In the genomic region with DNA sequence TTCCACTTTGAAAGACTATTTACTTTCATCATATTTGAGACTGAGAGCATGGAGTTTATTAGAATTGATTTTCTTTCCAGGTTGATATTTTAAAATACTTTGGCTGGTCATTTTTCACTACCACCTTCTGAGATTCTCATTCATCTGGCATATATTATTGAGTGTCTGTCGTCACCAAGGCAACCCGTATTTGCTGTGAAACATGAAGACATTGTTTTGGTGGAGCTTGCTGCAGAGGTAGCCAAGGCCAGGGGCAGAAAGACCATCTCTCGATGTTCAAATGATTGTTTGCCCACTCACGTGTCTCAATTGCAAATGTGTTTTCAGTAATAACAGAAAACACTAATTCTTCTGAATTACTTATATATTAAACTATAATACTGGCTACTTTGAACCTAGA, we compare ENCODE assay signal across 22 mouse cellular contexts. TPM values are rescaled to one million over a fixed set of nuclear protein-coding genes. Genes with fewer than 3 reads are reported as not detected.
DNase-seq lines count a peak whose midpoint lies in the region; ATAC-seq lines count a peak whose summit lies in the region.
"Had no signal": no experiment of that assay in that cellular context is flagged by ENCODE, and none has a peak within 500 bp of the region (broad histone marks: within the 10 kb centered on the region; RNA-seq: fewer than 3 reads in every experiment).

No protein-coding gene starts in this region.

- peak overlapping the region; percentile 47; the same call in 1 of the 2 replicates for H3K4me3 ChIP-seq in hindbrain, embryonic 10.5 days
- no peak overlapping the region for H3K4me3 ChIP-seq in hindbrain, embryonic 16.5 days (ENCODE audit: low read length)
- H3K4me3 ChIP-seq in forebrain, embryonic 15.5 days, result no peak overlapping the region
- no peak overlapping the region for H3K4me3 ChIP-seq in midbrain, embryonic 11.5 days (ENCODE audit: low read depth, low read length)
- H3K4me3 ChIP-seq: heart, embryonic 12.5 days; intestine, embryonic 15.5 days had no signal

- peaks cover 27% of the 10 kb centered on the region for H3K27me3 ChIP-seq in hindbrain, embryonic 10.5 days (ENCODE audit: insufficient read depth, poor library complexity, severe bottlenecking)
- H3K27me3 ChIP-seq in hindbrain, embryonic 16.5 days (replicated peaks; ENCODE audit: control insufficient read depth, insufficient read depth, low read length), result peaks cover 4% of the 10 kb centered on the region; the same call in 1 of the 2 replicates
- H3K27me3 ChIP-seq in forebrain, embryonic 15.5 days, result no peaks in the 10 kb centered on the region
- no peaks in the 10 kb centered on the region; the same call in 1 of the 2 replicates for H3K27me3 ChIP-seq in midbrain, embryonic 11.5 days (ENCODE audit: control insufficient read depth, insufficient read depth, low read length)
- H3K27me3 ChIP-seq: intestine, embryonic 15.5 days had no signal

- H3K9me3 ChIP-seq in hindbrain, embryonic 10.5 days, result no peaks in the 10 kb centered on the region
- H3K9me3 ChIP-seq in hindbrain, embryonic 16.5 days (ENCODE audit: control insufficient read depth, low read length), result no peaks in the 10 kb centered on the region
- no peaks in the 10 kb centered on the region for H3K9me3 ChIP-seq in forebrain, embryonic 15.5 days
- no peaks in the 10 kb centered on the region for H3K9me3 ChIP-seq in midbrain, embryonic 11.5 days (ENCODE audit: control insufficient read depth, low read length)
- H3K9me3 ChIP-seq: heart, embryonic 12.5 days; intestine, embryonic 15.5 days had no signal

- ATAC-seq in hindbrain, embryonic 16.5 days, result no peak
- no peak for ATAC-seq in forebrain, embryonic 15.5 days (replicated peaks)
- peak; percentile 58; the same call in 1 of the 2 replicates for ATAC-seq in midbrain, embryonic 11.5 days (ENCODE audit: low FRiP score)
- ATAC-seq: intestine, embryonic 15.5 days had no signal

- H3K9ac ChIP-seq in hindbrain, embryonic 16.5 days (ENCODE audit: low read depth, low read length), result no peak overlapping the region
- H3K9ac ChIP-seq in forebrain, embryonic 15.5 days (replicated peaks), result no peak overlapping the region
- no peak overlapping the region for H3K9ac ChIP-seq in midbrain, embryonic 11.5 days (ENCODE audit: low read length)
- H3K9ac ChIP-seq: heart, embryonic 12.5 days; intestine, embryonic 15.5 days had no signal

- WGBS in hindbrain, embryonic 10.5 days, result 19% methylated on average over 4 of the region's 4 CpGs
- 27% methylated on average over 4 of the region's 4 CpGs for WGBS in hindbrain, embryonic 16.5 days
- 22% methylated on average over 4 of the region's 4 CpGs for WGBS in forebrain, embryonic 15.5 days
- 18% methylated on average over 4 of the region's 4 CpGs for WGBS in midbrain, embryonic 11.5 days

- H3K4me1 ChIP-seq in hindbrain, embryonic 10.5 days (replicated peaks), result peaks cover 21% of the 10 kb centered on the region
- H3K4me1 ChIP-seq in hindbrain, embryonic 16.5 days (ENCODE audit: control insufficient read depth, insufficient read depth, low read depth, low read length), result peaks cover 2% of the 10 kb centered on the region; the same call in 1 of the 2 replicates
- peaks cover 3% of the 10 kb centered on the region; the same call in 1 of the 2 replicates for H3K4me1 ChIP-seq in forebrain, embryonic 15.5 days
- peaks cover 4% of the 10 kb centered on the region; the same call in 1 of the 2 replicates for H3K4me1 ChIP-seq in midbrain, embryonic 11.5 days (ENCODE audit: control insufficient read depth, insufficient read depth, low read length)
- H3K4me1 ChIP-seq: intestine, embryonic 15.5 days had no signal

- DNase-seq in hindbrain, embryonic 10.5 days (ENCODE audit: low spot score), result peak; percentile 18
- DNase-seq in embryo, embryonic 10 days (ENCODE audit: low spot score), result peak; percentile 58
- DNase-seq in midbrain, embryonic 11.5 days (ENCODE audit: low spot score, missing footprints), result no peak
- DNase-seq in thymus, postnatal 4 days, result no peak
- DNase-seq in thymus, postnatal 14 days, result no peak
- no peak for DNase-seq in urinary bladder, postnatal 36 days (ENCODE audit: low spot score in 2 of 2)
- DNase-seq: B cell, adult 2 months; cerebellum, adult 2 months; heart, adult 11 months; heart, postnatal 14 days; kidney, postnatal 36 days; lung, adult 2 months; right cerebral cortex, adult 18-20 months; thymus, postnatal 25 days had no signal

- H3K36me3 ChIP-seq in hindbrain, embryonic 10.5 days, result no peaks in the 10 kb centered on the region
- H3K36me3 ChIP-seq in hindbrain, embryonic 16.5 days (ENCODE audit: control insufficient read depth, insufficient read depth, low read length), result no peaks in the 10 kb centered on the region
- no peaks in the 10 kb centered on the region for H3K36me3 ChIP-seq in forebrain, embryonic 15.5 days
- no peaks in the 10 kb centered on the region for H3K36me3 ChIP-seq in midbrain, embryonic 11.5 days (ENCODE audit: control insufficient read depth, insufficient read depth, low read length)
- H3K36me3 ChIP-seq: heart, embryonic 12.5 days; intestine, embryonic 15.5 days had no signal

- no peak overlapping the region for H3K4me2 ChIP-seq in hindbrain, embryonic 16.5 days (ENCODE audit: low read length)
- H3K4me2 ChIP-seq in forebrain, embryonic 15.5 days (replicated peaks), result 0 out of 2 replicates have a peak overlapping the region, but pooled peaks have one; percentile 14
- peak overlapping the region; percentile 26; the same call in 1 of the 2 replicates for H3K4me2 ChIP-seq in midbrain, embryonic 11.5 days
- H3K4me2 ChIP-seq: heart, embryonic 12.5 days; intestine, embryonic 15.5 days; liver, embryonic 11.5 days had no signal

- H3K27ac ChIP-seq in hindbrain, embryonic 10.5 days, result peak overlapping the region; percentile 89; the same call in 1 of the 2 replicates
- no peak overlapping the region for H3K27ac ChIP-seq in hindbrain, embryonic 16.5 days (ENCODE audit: low read depth, low read length)
- H3K27ac ChIP-seq in forebrain, embryonic 15.5 days (replicated peaks), result no peak overlapping the region
- no peak overlapping the region for H3K27ac ChIP-seq in midbrain, embryonic 11.5 days (ENCODE audit: low read depth, low read length)
- H3K27ac ChIP-seq: intestine, embryonic 15.5 days had no signal

RNA-seq across cellular contexts. Expression of a gene that starts 50.6 kb away (rescaled TPM):
- 0.20 TPM in 1 of 2 replicates, not detected in the other for polyA plus RNA-seq in hindbrain, embryonic 10.5 days (2016; fragmentation: Nextera tagmentation; extraction: Ambion mirVana)
- 0.14 TPM in 1 of 2 replicates, not detected in the other for polyA plus RNA-seq in hindbrain, embryonic 16.5 days (2015; fragmentation: Nextera tagmentation; extraction: Ambion mirVana)
- polyA plus RNA-seq in forebrain, embryonic 15.5 days (2015; fragmentation: Nextera tagmentation; extraction: Ambion mirVana), result not detected in 2 replicates
- polyA plus RNA-seq in midbrain, embryonic 11.5 days (2014; fragmentation: Nextera tagmentation; extraction: Ambion mirVana), result not detected in 2 replicates
- polyA plus RNA-seq: cerebellum, adult 2 months; cortical plate, adult 2 months; frontal cortex, adult 2 months; kidney, embryonic 14.5 days; liver, embryonic 11.5 days; lung, adult 2 months had no signal

Comparison
In these comparisons a context has a peak if more than half of its experiments do, and no peak if none do; other contexts are left out.
1. DNase-seq: peak in hindbrain, embryonic 10.5 days (single experiment) and embryo, embryonic 10 days (single experiment); none in midbrain, embryonic 11.5 days (single experiment), thymus, postnatal 4 days (single experiment), thymus, postnatal 14 days (single experiment) and urinary bladder, postnatal 36 days (0 of 2).